Mouse (Mus musculus) testis, adult 2 months (tissue): ENCODE data around the gene Slx4.

ENCODE experiments used
- CTCF ChIP-seq: fragments of 200-500 bp; IDR thresholded peaks from 2 replicates; pipeline ENCODE4 v1.5.1; 2012; ENCODE audit warnings: low read depth, mild to moderate bottlenecking, inconsistent platforms, low read length, moderate library complexity; ENCODE audit not compliant: control insufficient read depth, insufficient read depth, insufficient replicate concordance
- POLR2A ChIP-seq: fragments of 200-500 bp; IDR thresholded peaks from 2 replicates; pipeline ENCODE4 v1.6.1; 2012; ENCODE audit warnings: low read depth, mild to moderate bottlenecking, inconsistent platforms, low read length, moderate library complexity; ENCODE audit not compliant: control insufficient read depth

DNA sequence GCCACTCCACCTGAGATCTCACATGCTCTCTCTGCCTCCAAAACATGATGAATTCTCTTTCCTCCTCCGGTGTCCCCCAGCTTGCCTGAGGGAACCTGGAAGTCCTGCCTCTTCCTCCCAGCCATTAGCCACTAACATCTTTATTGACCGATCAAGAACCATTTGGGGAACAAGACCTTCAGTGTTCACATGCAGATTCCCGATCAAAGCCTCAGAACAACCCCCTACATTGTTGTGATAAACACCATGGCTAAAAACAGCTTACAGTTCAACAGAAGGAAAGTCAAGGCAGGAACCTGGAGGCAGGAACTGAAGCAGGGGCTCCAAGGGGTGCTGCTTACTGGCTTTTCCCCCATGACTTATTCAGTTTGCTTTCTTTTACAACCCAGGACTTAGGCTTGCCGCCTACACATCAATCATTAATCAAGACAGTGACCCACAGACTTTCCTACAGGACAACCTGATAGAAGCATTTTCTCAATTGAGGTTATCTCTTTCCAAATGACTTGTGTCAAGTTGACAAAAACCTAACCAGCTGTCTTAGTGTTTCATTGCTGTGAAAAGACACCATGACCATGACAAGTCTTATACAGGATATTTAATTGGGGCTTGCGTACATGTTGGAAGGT lies 10.6 kb upstream of the Slx4 start:
- TF ChIP-seq POLR2A, result no peak
- no peak for TF ChIP-seq CTCF
